Mouse (Mus musculus) 3134 (cell line): ENCODE measurements around the gene Galnt12.

ENCODE experiments used
- DNase-seq: peaks from one replicate; pipeline ENCODE4 v3.0.0-alpha.2; 2011; ENCODE audit warnings: low spot score; ENCODE audit not compliant: insufficient read length; ENCODE audit errors: extremely low read depth

The Galnt12 gene

DNA sequence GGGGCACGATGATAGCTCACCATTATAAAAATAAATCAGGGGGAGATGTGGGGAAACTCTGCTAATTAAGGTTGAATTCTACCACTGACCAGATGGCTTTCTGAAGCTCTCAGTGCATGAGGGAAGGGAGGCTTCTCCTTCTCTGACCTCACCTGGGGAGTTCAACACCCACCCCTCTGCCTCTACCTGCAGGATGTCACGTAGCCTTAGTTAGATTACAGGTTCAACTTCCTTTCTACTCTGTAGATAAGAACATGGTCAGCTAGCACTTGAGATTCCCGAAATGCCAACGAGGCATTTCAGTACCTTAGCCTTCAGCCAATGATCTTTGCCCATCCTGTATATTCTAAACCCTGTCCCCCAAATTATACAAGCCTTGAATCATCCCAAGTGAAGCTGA, 54.9 kb downstream of the Galnt12 start:
- DNase-seq: no peak

DNA sequence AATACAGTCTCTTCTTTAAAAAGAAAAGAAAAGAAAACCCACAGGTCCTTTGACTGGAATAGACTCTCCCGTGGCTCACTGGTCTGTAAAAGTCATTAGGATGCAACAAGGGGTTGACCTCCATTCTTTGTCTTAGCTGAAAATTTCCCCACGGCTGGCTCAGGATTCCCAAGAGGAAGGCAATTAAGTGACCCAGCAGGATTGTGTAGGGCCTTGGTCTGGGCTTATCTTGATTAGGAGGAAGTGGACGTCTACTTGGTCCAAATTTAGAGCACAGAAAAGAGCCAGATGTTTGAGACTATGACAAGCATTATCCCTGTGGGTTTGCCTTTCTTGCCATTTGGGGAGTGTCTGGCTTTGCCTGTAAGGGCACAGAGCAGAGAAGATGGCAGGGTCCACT, 58.3 kb downstream of the Galnt12 start:
- no peak for DNase-seq

DNA sequence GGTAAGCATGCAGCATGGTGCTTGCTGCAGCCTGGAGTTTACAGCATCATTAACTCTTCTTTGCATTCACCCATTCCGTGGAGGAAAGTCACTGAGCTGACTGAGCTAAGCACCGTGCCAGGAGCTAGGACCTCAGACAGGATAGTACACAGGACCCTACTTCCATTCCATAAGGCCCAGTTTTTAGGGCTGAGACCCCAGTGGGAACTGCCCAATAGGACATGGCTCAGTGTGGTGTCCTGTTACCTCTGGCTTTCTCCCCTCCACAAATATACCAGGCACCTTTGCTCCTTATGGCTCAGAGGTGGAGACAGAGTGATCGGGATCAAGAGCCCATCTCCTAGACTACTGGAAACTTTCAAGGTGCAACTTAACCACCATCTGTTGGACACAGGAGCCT, 59.1 kb downstream of the Galnt12 start:
- no peak for DNase-seq

DNA sequence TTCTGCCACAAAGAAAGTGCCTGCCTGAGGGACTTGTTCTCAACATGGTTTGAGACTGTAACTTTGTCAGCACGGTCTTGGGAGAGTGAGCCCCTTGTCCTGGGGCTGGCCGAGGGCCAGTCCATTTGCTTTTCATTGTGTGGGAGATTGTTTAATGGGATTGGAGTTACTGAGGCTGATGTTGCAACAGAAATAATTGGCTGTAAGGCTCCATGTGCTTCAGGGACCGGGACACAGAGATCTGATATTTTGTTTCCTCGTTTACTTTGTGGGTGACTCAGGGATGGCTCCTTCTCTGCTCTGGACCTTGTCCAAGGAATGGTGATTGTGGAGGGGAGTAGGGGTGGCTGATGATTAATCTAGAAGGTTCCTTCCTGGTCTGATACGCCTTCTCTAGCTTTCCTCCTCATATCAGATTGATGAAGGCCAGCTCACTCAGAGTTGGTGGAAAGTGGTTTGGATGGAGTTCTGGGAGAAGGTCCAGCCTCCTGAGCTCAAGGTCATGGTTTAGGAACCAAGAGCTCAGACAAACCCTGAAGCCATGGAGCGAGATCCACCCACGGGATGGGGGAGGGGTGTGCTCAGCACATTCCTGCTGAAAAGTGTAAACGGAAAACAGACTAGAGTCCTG, 60.0 kb downstream of the Galnt12 start:
- no peak for DNase-seq

DNA sequence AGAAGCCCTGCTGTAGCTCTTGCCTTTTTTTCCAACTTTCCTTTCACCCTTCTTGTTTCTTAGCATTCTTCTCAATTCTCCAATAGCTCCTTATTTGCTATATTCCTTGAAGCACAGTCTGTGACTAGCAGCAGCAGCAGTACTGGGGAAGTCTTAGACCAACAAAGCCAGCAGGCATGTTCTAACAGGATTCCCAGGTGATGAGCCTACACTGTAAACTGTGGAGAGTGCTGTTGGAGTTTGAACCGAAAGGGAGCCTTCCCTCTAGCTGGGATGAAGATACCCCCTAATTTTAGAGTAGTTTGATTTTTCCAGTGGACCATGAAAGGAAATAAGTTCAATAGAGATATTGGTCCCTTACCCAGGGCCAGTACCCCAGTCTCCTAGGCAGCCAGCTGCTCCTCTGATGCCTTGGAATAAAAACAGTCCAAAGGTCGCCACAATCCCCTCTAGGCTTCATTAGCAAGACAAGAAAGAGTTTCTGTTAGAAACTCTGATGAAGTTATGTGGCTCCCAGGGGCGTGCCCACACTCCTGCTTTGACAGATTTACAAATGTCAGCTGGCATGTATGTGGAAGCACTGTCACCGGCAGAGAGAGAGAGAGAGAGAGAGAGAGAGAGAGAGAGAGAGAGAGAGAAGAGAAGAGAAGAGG, 69.5 kb downstream of the Galnt12 start:
- DNase-seq: no peak

DNA sequence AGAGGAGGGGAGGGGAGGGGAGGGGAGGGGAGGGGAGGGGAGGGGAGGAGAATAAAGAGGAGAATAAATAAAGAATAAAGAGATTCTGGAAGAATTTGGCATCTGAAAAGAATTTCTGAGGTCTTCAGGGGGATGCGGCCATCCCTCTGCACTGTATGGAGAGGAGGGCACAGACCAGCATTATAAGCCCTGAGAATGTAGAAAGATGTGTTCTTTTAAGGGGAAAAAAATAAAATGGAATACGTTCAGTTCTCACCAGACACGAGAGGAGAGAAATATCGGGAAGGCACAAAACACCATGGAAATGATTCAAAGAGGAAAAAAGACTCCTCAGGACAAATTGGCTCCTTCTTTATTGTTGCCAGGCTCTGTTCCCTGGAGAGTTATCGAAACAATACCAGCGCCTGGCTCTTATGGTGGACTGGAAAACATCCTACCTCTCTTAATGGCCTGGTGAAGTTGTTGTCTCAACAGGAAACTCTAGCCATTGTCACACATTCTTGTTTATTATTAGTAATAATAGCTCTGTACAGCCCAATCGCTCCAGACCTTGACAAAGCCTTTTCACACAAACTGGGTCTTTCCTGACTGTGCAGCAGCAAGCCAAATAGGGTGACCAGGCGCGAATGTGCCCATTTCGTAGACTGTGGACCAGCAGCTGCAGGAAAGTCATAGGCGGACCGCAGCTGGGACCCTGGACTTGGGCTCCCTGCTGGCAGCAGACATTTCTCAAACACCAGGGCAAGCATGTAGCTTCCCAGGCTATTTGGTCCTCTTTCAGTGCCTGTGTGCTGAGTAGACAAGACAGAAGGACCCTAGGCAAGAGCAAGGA, 70.3 kb downstream of the Galnt12 start:
- no peak for DNase-seq

DNA sequence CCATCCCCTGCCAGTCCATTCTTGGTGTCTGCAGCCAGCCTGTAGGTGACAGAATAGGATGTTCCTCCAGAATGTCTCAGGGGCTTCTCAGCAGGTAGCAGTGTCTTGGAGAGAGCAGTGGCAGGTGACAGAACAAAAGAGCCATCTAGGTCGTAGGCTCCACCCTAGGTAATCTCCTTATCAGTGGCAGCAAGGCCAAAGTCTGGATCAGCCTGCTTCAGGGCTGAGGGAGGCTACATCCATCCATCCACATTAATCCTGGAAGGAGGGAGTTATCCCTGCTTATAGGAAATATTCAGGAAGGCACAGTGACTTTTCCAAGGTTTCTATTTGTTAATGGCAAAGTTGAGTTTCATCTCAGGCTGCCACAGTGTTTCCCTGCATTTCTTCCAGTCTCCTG, 80.6 kb downstream of the Galnt12 start:
- no peak for DNase-seq
